Comparison of ENCODE assay signal across 7 mouse cellular contexts in the genomic region with DNA sequence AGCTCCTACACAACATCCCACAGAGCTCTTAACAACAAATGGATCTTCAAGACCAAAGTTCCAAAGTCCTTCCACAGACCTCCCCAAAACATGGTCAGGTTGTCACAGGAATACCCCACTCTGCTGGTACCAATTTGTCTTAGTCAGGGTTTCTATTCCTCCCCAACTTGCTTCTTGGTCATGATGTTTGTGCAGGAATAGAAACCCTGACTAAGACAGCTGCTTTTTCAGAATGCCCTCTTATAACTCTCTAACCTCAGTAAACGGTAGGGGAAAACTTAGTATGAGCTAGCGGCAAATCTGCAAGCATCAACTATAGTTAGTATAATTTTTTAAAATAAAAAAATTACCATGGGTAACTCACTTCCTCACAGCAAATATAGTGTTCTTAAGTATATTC.
DNase-seq lines count a peak whose midpoint lies in the region; ATAC-seq and TF ChIP-seq lines count a peak whose summit lies in the region.
"Not testable (repeated sequence)": the region's sequence is repeated elsewhere in the genome, so short reads cannot be mapped to it uniquely, and the experiment has no call there.

No protein-coding gene starts in this region.

- not testable (repeated sequence) for ATAC-seq in embryonic facial prominence, embryonic 14.5 days (ENCODE audit: low read depth); hindbrain, embryonic 11.5 days (ENCODE audit: low FRiP score); lung, embryonic 14.5 days (ENCODE audit: insufficient read depth); midbrain, postnatal 0 days (ENCODE audit: low FRiP score)

- not testable (repeated sequence) for TF ChIP-seq CTCF in lung, embryonic 14.5 days (IDR thresholded peaks at IDR 0.05; ENCODE audit: low read depth); midbrain, postnatal 0 days (IDR thresholded peaks at IDR 0.05)

- H3K27me3 ChIP-seq in embryonic facial prominence, embryonic 14.5 days (replicated peaks; ENCODE audit: control insufficient read depth, insufficient read depth, low read length); hindbrain, embryonic 11.5 days (ENCODE audit: control insufficient read depth, insufficient read depth, low read length); lung, embryonic 14.5 days (ENCODE audit: insufficient read depth, low read length); midbrain, postnatal 0 days (ENCODE audit: insufficient read depth, low read length): not testable (repeated sequence)

- H3K36me3 ChIP-seq in embryonic facial prominence, embryonic 14.5 days (ENCODE audit: control insufficient read depth, insufficient read depth, low read length); hindbrain, embryonic 11.5 days (ENCODE audit: control insufficient read depth, insufficient read depth, low read length); lung, embryonic 14.5 days (ENCODE audit: insufficient read depth); midbrain, postnatal 0 days (ENCODE audit: insufficient read depth, low read length): not testable (repeated sequence)

- not testable (repeated sequence) for H3K9ac ChIP-seq in embryonic facial prominence, embryonic 14.5 days (ENCODE audit: low read depth, low read length); hindbrain, embryonic 11.5 days (ENCODE audit: low read depth, low read length); lung, embryonic 14.5 days; midbrain, postnatal 0 days (replicated peaks; ENCODE audit: low read length, poor library complexity, severe bottlenecking)

- H3K9me3 ChIP-seq in embryonic facial prominence, embryonic 14.5 days (ENCODE audit: control insufficient read depth, low read length); hindbrain, embryonic 11.5 days (ENCODE audit: control insufficient read depth, low read length); lung, embryonic 14.5 days (ENCODE audit: low read depth, low read length); midbrain, postnatal 0 days (ENCODE audit: low read length): not testable (repeated sequence)

- H3K4me1 ChIP-seq in embryonic facial prominence, embryonic 14.5 days (ENCODE audit: control insufficient read depth, insufficient read depth, low read length); hindbrain, embryonic 11.5 days (replicated peaks; ENCODE audit: control insufficient read depth, insufficient read depth, low read length); lung, embryonic 14.5 days (ENCODE audit: insufficient read depth); midbrain, postnatal 0 days (ENCODE audit: insufficient read depth, low read length): not testable (repeated sequence)

- 94% methylated on average over 2 of the region's 2 CpGs for WGBS in embryonic facial prominence, embryonic 14.5 days
- 95% methylated on average over 2 of the region's 2 CpGs for WGBS in hindbrain, embryonic 11.5 days
- 93% methylated on average over 2 of the region's 2 CpGs for WGBS in lung, embryonic 14.5 days
- 97% methylated on average over 2 of the region's 2 CpGs for WGBS in midbrain, postnatal 0 days

- not testable (repeated sequence) for H3K27ac ChIP-seq in embryonic facial prominence, embryonic 14.5 days (replicated peaks; ENCODE audit: low read depth, low read length); hindbrain, embryonic 11.5 days (ENCODE audit: low read depth, low read length); lung, embryonic 14.5 days (ENCODE audit: low read depth); midbrain, postnatal 0 days (ENCODE audit: low read depth, low read length)

- DNase-seq in Muller cell, postnatal 12 days (ENCODE audit: inconsistent ontology term), result peak; percentile 99
- DNase-seq in embryo, embryonic 10.5 days (ENCODE audit: low spot score), result peak; percentile 80
- DNase-seq in embryonic facial prominence, embryonic 14.5 days (ENCODE audit: low spot score), result peak; percentile 38
- DNase-seq in hindbrain, embryonic 11.5 days (ENCODE audit: low spot score), result peak; percentile 72
- peak; percentile 3 for DNase-seq in lung, embryonic 14.5 days
- peak; percentile 3 for DNase-seq in midbrain, postnatal 0 days (ENCODE audit: low spot score)
- DNase-seq in thymus, postnatal 0 days (ENCODE audit: low spot score), result peak; percentile 79

- H3K4me3 ChIP-seq in embryonic facial prominence, embryonic 14.5 days (ENCODE audit: low read depth, low read length); hindbrain, embryonic 11.5 days (ENCODE audit: low read depth, low read length); lung, embryonic 14.5 days (ENCODE audit: low read depth, low read length); midbrain, postnatal 0 days (ENCODE audit: low read depth, low read length): not testable (repeated sequence)

- not testable (repeated sequence) for H3K4me2 ChIP-seq in embryonic facial prominence, embryonic 14.5 days (ENCODE audit: low read depth, low read length); hindbrain, embryonic 11.5 days (replicated peaks; ENCODE audit: low read depth, low read length); lung, embryonic 14.5 days; midbrain, postnatal 0 days (ENCODE audit: low read depth, low read length, poor library complexity, severe bottlenecking)

Comparison
In these comparisons a context has a peak if more than half of its experiments do, and no peak if none do; other contexts are left out.
1. DNase-seq: peak in every context shown above with its lines; median percentile 99 in Muller cell, postnatal 12 days; 80 in embryo, embryonic 10.5 days; 79 in thymus, postnatal 0 days; 72 in hindbrain, embryonic 11.5 days; 38 in embryonic facial prominence, embryonic 14.5 days; 3 in lung, embryonic 14.5 days; 3 in midbrain, postnatal 0 days.